Mouse (Mus musculus): ENCODE measurements at regions not wholly inside any gene's neighbourhood (a gene's known extent, or its start where the extent isn't known, plus 50 kb on each side); places are given as distances from the start of the nearest gene placed in this dataset.

DNA sequence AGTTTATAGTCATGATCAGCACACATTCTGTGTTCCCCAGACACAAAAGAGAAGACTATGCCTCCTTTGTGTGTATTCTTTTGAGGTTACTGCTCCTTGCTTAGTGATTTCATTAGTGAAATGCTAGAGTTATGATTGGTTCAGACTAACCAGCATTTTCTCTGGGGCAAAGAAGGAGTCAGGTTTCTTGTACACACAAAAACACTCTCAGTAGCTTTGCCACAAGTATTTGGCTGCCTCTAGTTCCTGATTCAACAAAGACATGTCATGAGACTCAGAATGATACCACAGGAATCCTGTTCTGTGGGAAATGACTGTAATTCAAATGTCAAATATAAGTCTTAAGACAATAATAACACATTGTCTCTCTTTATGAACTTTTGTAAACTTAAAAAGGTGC, 86.9 kb downstream of the Alx1 start:
- ATAC-seq (ENCODE audit: poor library complexity, severe bottlenecking), result no peak

GRCm38 (mm10) chr10:102940823-102941519, 89.0 kb downstream of the Alx1 start:
- ATAC-seq (ENCODE audit: poor library complexity, severe bottlenecking), result no peak

- ATAC-seq (ENCODE audit: poor library complexity, severe bottlenecking), result no peak
These were observed 98.6 kb downstream of the Alx1 start for GRCm38 (mm10) chr10:102931445-102931844.

DNA sequence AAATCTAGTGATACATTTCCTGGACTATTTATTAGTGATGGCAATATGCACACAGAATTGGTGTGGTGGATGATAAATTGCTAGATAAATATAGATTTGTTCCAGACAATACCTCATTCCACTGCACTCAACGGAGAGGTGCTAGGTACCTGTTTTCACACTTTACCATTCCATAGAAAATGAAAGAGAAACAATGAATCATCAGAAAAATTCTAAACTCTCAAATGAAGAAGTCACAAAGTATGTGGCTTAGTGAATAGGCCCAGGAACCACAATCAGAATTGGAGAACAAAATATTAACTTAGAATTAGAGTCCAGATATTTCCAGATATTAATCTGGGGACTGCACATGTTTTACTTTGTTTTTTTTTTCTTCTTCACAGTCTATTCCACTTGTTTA, 101.4 kb downstream of the Alx1 start:
- no peak for ATAC-seq (ENCODE audit: poor library complexity, severe bottlenecking)

GRCm38 (mm10) chr10:102897368-102897767, 132.6 kb downstream of the Alx1 start:
- no peak for ATAC-seq (ENCODE audit: poor library complexity, severe bottlenecking)

DNA sequence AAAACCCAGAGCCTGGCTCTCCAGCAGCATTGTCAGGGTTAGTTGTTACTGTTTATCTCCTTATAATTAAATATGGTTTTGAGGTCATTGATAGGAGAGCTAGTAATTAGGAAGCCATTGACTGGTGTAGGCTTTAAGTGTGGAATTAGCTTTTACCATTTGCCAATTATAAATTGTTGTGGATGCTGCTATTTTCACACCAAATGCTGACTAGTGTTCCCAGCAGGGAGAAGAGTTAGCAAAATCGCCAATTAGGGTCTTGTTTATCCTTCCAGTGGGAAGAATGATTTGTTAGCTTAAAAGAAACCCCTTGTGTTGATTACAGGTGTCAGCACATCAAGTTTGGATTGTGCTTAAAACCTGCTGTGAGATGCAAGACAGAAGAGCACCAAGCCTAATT, 134.1 kb downstream of the Alx1 start:
- no peak for ATAC-seq (ENCODE audit: poor library complexity, severe bottlenecking)

DNA sequence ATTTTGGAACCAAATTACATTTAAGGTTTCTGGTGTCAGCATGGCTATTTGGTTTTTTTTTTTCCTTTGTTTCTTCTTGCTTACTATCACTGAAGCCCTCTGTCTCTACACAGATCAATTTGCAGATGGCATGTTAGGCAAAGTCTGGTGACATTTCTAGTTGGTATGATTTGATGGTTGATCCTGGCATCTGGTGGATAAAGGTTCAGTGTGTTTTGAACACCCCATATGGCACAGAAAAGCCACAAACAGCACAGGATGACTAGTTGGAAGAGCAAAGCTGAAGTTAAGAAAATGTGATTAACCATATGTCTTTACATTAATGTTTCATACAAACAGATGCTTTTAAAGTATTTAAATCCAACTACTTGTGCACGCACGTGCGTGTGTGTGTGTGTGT, 137.6 kb downstream of the Alx1 start:
- ATAC-seq (ENCODE audit: poor library complexity, severe bottlenecking), result no peak

DNA sequence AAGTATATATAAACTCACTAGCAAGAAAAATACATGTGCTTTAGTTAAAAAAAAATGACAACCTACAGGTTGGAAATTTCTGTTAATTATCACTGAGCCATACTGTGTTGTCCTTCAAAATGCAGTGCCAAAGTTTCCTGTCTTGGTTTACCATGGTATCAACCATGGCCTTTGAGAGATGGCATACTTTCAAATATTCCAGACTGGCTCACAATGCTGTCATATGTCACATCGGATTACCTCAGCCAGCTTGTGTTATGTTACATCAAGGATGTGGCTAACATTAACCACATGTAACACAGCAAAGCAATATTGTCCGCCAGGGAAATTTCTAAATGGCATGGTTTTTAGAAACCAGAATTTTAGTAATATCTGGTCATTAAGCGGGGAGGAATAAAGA, 140.3 kb downstream of the Alx1 start:
- no peak for ATAC-seq (ENCODE audit: poor library complexity, severe bottlenecking)

DNA sequence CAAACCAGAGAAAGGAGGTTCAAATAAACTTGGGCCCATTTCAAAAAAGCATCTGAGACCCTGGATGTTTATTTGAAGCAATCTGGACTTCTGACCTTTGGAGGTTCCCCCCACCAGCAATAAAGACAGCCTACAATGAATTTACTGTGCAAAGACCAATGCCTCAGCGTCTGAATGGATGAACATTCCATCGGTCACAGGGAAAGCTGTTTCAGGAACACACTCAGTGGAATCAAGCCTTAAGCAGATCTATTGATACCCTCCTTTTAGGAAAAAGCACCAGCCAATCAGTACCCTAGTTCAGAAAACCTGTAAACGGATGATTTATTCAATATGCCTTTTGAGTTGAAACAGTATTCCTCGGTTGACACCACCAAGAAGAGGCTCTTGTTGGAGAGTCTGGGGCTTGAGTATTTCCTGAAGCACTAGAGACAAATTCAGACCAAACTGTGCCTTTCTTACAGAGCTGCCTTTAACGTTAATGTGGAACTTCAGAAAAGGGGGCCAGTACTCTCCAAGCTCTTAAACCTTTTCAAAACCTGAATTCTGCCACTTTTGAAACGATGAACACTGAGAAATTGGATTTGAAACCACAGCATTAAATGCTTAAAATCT, 148.1 kb downstream of the Alx1 start:
- no peak for ATAC-seq (ENCODE audit: poor library complexity, severe bottlenecking)

DNA sequence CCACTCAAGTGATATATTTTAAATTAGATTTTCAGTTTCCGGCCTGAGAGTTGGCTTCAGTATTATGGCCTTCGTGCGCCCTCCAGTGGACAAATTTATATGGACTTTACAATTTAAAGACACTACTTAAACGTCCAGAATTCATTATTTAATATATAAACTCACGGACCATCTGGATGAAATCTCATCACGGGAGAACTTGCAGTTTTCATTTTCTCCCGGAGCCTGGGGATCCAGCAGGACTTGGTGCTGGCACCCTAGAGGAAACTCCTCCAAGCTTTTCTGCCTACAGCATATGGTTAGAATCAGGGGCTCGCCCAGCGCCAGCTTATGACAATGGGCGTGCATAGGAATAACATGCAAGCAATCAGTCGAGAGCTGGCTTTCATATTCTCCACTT, 152.0 kb downstream of the Alx1 start:
- ATAC-seq (ENCODE audit: poor library complexity, severe bottlenecking), result peak; percentile 40; the same call in 1 of the 2 replicates

GRCm38 (mm10) chr10:102876946-102877345, 153.1 kb downstream of the Alx1 start:
- no peak for ATAC-seq (ENCODE audit: poor library complexity, severe bottlenecking)

GRCm38 (mm10) chr10:102866920-102867319, 163.1 kb downstream of the Alx1 start:
- no peak for ATAC-seq (ENCODE audit: poor library complexity, severe bottlenecking)

- peak; percentile 37; the same call in 1 of the 2 replicates for ATAC-seq (ENCODE audit: poor library complexity, severe bottlenecking)
These were observed 193.3 kb downstream of the Alx1 start for GRCm38 (mm10) chr10:102836567-102837224.

GRCm38 (mm10) chr10:102835814-102836213, 194.2 kb downstream of the Alx1 start:
- peak; percentile 78; the same call in 1 of the 2 replicates for ATAC-seq (ENCODE audit: poor library complexity, severe bottlenecking)

DNA sequence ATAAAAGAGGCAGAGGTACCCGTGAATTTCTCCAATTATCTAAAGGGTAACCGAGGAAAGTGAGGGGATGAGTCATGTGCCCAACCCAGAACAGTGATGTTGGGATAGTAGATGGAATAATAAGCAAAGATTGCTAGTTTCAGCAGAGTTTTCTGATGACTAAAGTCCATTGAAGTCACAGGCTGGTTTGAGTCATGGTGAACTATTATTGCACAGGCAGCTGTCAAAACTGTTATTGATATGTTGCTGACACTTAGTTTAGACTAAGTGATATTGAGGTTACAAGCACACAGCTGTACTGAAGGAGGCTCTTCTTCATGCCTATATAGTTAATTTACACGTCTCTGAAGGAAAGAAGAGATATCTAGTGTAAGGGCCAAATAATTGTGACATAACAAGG, 200.4 kb downstream of the Alx1 start:
- ATAC-seq (ENCODE audit: poor library complexity, severe bottlenecking), result no peak

GRCm38 (mm10) chr10:102823434-102823833, 206.6 kb downstream of the Alx1 start:
- ATAC-seq (ENCODE audit: poor library complexity, severe bottlenecking), result no peak

DNA sequence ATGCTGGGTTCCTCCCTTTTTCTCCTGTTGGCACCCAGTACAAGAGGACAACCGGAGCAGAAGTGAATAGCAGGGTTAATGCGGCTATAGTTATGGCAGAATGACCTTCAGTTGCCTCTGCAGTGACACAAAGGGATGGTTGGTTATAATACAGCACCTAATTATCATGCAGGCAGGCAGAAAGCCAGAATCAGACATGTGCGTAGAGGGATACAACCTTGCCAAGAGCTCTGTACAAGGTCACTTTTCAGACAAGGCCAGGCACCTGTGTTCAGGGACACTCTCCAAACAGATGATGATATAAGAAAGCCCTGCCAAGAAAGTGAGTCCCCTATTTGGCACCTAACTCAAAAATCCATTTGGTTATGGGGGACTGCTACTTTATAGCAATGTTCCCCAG, 228.6 kb downstream of the Alx1 start:
- ATAC-seq (ENCODE audit: poor library complexity, severe bottlenecking), result no peak

GRCm38 (mm10) chr10:102779243-102779642, 250.8 kb downstream of the Alx1 start:
- no peak for ATAC-seq (ENCODE audit: poor library complexity, severe bottlenecking)

- no peak for ATAC-seq (ENCODE audit: poor library complexity, severe bottlenecking)
These were observed 251.7 kb downstream of the Rassf9 start for GRCm38 (mm10) chr10:102763696-102764095.

- no peak for ATAC-seq (ENCODE audit: poor library complexity, severe bottlenecking)
These were observed 250.4 kb downstream of the Rassf9 start for GRCm38 (mm10) chr10:102762378-102762777.

GRCm38 (mm10) chr10:102735207-102735606, 223.2 kb downstream of the Rassf9 start:
- ATAC-seq (ENCODE audit: poor library complexity, severe bottlenecking), result peak; percentile 82

DNA sequence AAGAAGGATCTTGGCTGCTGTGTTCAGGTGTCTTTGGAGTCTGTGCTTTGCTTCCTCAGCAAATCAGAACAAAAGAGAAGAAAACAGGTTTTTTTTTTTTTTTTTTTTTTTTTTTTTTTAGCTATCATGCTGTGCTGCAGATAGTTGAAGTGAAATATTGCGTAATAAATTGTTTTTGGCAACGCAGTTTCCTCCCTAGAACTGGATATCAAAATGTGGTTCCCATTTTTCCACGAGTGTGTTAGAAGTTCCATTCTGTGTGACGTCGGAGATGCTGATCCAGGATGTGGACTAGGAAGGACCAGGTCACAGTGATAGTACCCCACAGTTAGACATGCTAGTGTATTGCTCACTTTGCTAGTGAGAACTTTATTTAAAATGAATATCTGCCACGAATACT, 220.4 kb downstream of the Rassf9 start:
- ATAC-seq (ENCODE audit: poor library complexity, severe bottlenecking), result peak; percentile 64
